Mouse (Mus musculus) intestine, embryonic 16.5 days (tissue): ENCODE results near the gene Orc4. TPM values are rescaled to one million over a fixed set of nuclear protein-coding genes. Genes with fewer than 3 reads are reported as not detected.

ENCODE experiments used
- ATAC-seq: fragments of 200-750 bp; cut with Nextera tagmentation; 2 replicates; pipeline ENCODE4 v1.8.0; 2017; ENCODE audit warnings: moderate TSS enrichment, moderate library complexity
- H3K27ac ChIP-seq: fragments of 300-500 bp; sonication (generic); 2 replicates; pipeline ENCODE4 v1.5.1; 2014; ENCODE audit warnings: mild to moderate bottlenecking, low read length
- H3K27me3 ChIP-seq: fragments of 300-500 bp; sonication (generic); replicated peaks from 2 replicates; pipeline ENCODE4 v1.6.1; 2014; ENCODE audit warnings: low read length, control low read depth, mixed read lengths; ENCODE audit not compliant: control insufficient read depth, insufficient read depth
- H3K36me3 ChIP-seq: fragments of 300-500 bp; sonication (generic); 2 replicates; pipeline ENCODE4 v1.6.1; 2014; ENCODE audit warnings: low read length, control low read depth; ENCODE audit not compliant: control insufficient read depth, insufficient read depth
- H3K4me1 ChIP-seq: fragments of 300-500 bp; sonication (generic); 2 replicates; pipeline ENCODE4 v1.6.1; 2014; ENCODE audit warnings: low read length, control low read depth, mixed read lengths; ENCODE audit not compliant: control insufficient read depth, insufficient read depth
- H3K4me2 ChIP-seq: fragments of 300-500 bp; sonication (generic); 2 replicates; pipeline ENCODE4 v1.6.1; 2014; ENCODE audit warnings: low read depth, low read length, control low read depth
- H3K4me3 ChIP-seq: fragments of 300-500 bp; sonication (generic); 2 replicates; pipeline ENCODE4 v1.5.1; 2014; ENCODE audit warnings: mild to moderate bottlenecking, low read length
- H3K9ac ChIP-seq: fragments of 300-500 bp; sonication (generic); 2 replicates; pipeline ENCODE4 v1.6.1; 2014; ENCODE audit warnings: low read depth, low read length
- H3K9me3 ChIP-seq: fragments of 300-500 bp; sonication (generic); 2 replicates; pipeline ENCODE4 v1.6.1; 2016; ENCODE audit warnings: low read length, control low read depth; ENCODE audit not compliant: control insufficient read depth
- WGBS: fragments of 180-500 bp; shearing (Covaris S2); extraction: QIAGEN DNeasy Blood & Tissue Kit; methylation state at CpG from one replicate; pipeline ENCODE4 v1.1.7; 2014; 5-methylcytosine and 5-hydroxymethylcytosine counted together
- polyA plus RNA-seq: library from polyadenylated mRNA; unstranded; fragments of >200 nt; fragmentation: Nextera tagmentation; extraction: Ambion mirVana; gene quantifications from 2 replicates; pipeline ENCODE4 v1.2.1, GENCODE M21; 2015

Gene Orc4
- polyA plus RNA-seq = 69.3 and 86.5 TPM in 2 replicates

DNA sequence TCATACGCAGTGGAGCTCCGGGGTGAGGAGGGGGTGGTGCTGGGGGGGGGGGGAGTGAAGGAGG, at the start of gene Orc4:
Orc4 (minus strand) TSS at position 26 of the 64 bp plus-strand sequence.
- Histone ChIP-seq H3K9me3 (no peaks in the 10 kb centered on the region), H3K4me1 (peaks cover 4% of the 10 kb centered on the region), H3K36me3 (no peaks in the 10 kb centered on the region), H3K27me3 (no peaks in the 10 kb centered on the region), H3K4me3 (peak within 1 kb of the TSS; percentile 97), H3K4me2 (peak within 1 kb of the TSS; percentile 65), H3K9ac (peak within 1 kb of the TSS; percentile 92), H3K27ac (peak within 1 kb of the TSS; percentile 95)
- no peak for ATAC-seq
- WGBS = 0% methylated on average over 2 of the region's 2 CpGs

DNA sequence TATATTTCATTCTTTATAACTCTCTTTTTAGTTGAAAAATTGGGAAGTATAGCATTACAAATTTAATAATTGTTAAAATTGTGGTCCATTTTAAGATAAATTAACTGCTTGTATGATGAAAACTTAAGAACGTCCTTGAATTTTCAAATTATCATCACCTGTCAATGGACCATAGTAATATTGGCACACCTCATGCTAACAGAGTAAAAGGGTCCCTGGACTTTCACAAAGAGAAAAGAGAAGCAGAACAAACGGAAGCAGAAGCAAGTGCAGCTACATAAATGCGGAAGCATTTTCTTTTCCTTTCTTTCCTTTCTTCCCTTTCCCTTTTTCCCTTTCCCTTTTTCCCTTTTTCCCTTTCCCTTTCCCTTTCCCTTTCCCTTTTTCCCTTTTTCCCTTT, 40.2 kb upstream of the Orc4 start:
- Histone ChIP-seq H3K4me1 (no peaks in the 10 kb centered on the region), H3K4me2 (no peak overlapping the region), H3K27ac (no peak overlapping the region), H3K36me3 (no peaks in the 10 kb centered on the region), H3K9ac (no peak overlapping the region), H3K9me3 (no peaks in the 10 kb centered on the region), H3K4me3 (no peak overlapping the region), H3K27me3 (no peaks in the 10 kb centered on the region)
- ATAC-seq = no peak
- 89% methylated on average over 3 of the region's 3 CpGs for WGBS

DNA sequence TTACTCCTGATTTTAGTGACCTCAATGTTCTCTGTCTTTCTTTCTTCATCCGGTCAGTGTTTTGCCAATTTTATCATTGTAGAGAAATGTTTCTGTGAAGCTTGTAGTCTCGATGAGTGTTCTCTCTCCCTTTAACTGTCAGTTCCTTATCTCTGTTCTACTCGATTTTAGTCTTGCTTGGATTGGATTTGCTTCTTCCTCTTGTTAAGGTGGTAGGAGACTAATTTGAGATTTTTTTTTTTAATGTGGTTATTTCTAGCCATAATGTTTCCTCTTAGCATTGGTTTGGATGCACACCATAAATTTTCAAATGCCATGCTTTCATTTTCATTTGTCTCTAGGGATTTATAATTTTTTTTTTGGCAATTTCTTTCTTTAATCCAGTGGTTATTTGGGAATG, 28.8 kb upstream of the Orc4 start:
- H3K27ac ChIP-seq = no peak overlapping the region
- H3K36me3 ChIP-seq = no peaks in the 10 kb centered on the region
- no peaks in the 10 kb centered on the region for H3K9me3 ChIP-seq
- ATAC-seq = no peak
- 76% methylated on average over 3 of the region's 3 CpGs for WGBS
- no peaks in the 10 kb centered on the region for H3K27me3 ChIP-seq
- H3K4me3 ChIP-seq = no peak overlapping the region
- H3K4me2 ChIP-seq = no peak overlapping the region
- H3K4me1 ChIP-seq = no peaks in the 10 kb centered on the region
- no peak overlapping the region for H3K9ac ChIP-seq

DNA sequence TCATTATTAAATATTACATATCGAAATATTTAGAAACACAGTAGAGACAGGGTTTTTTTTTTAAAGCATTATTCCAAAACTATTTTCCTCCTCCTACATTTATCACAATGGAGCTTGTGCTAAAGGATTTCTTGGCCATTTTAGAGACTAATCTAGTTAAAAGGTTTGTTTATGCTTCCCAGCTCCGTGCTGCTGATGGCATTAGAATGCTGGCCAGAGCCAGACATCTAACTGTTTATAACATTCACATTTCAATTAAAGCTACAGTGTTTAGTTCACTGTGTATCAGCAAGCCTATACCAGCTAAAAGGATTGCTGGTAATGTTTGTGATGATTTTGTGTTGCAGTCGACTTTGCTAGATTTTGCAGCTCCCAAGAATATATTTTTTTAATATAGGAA, 6.5 kb upstream of the Orc4 start:
- Histone ChIP-seq H3K27me3 (no peaks in the 10 kb centered on the region), H3K27ac (no peak overlapping the region), H3K4me2 (no peak overlapping the region), H3K9ac (no peak overlapping the region), H3K4me1 (no peaks in the 10 kb centered on the region), H3K4me3 (no peak overlapping the region), H3K36me3 (no peaks in the 10 kb centered on the region), H3K9me3 (no peaks in the 10 kb centered on the region)
- 51% methylated on average over 3 of the region's 3 CpGs for WGBS
- no peak for ATAC-seq

DNA sequence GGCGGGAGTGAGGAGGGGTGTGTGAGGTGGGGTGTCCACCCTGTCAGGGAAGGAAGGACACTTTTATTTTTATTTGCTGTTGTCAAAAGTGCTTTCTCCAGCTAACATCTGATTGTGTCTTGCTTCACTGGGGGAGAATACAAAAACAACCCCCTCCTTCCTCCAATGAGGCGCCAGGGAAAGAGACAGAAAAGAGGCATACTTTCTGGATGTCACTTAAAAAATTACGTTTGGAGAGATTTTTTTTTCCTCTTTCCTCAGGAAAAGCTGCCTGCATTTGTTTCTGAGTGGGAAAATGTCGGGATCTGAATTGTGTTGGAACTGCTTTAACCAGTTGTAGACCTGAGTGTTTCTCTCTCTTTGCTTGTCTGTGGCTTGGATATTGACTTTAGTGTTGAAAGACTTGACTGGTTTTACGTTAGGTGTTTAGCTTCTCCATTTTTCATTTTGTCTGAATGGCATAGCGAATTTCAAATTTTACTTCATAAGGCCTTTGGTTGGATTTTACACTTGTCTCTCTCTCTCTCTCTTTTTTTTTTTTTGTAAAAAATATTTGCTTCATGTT, 321 bp upstream of the Orc4 start:
- Histone ChIP-seq H3K4me3 (peak overlapping the region; percentile 97), H3K4me1 (peaks cover 4% of the 10 kb centered on the region), H3K4me2 (peak overlapping the region; percentile 65), H3K27ac (peak overlapping the region; percentile 95), H3K9me3 (no peaks in the 10 kb centered on the region), H3K9ac (peak overlapping the region; percentile 92), H3K27me3 (no peaks in the 10 kb centered on the region), H3K36me3 (no peaks in the 10 kb centered on the region)
- 7% methylated on average over 5 of the region's 6 CpGs for WGBS
- ATAC-seq = no peak

DNA sequence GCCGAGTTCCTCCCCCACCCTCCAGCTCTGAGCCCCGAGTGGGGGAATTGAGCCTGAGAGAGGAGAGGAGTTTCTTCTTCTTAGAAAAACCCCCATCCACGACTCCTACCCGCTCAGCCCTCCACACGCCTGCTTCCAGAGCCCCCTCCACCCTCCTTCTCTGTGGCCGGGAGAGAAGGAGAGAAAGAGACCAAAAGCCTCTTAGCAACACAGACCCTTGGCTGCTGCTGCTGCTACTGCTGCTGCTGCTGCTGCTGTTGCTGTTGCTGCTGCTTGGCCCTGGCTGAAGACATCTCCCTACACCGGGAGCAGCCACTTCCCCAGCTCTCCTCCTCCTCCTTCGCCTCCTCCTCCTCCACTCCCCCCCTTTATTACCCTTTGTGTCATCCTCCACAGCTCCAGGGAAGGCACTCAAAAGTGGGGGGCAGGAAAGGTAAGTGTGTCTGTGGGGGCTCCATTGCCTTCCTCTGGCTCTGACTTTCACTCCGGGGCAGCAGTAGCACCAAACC, 280 bp downstream of the Orc4 start:
- H3K4me1 ChIP-seq = peaks cover 4% of the 10 kb centered on the region
- peak overlapping the region; percentile 95 for H3K27ac ChIP-seq
- under 1% methylated on average over 8 of the region's 9 CpGs for WGBS
- H3K9ac ChIP-seq = peak overlapping the region; percentile 92
- no peaks in the 10 kb centered on the region for H3K9me3 ChIP-seq
- H3K4me3 ChIP-seq = peak overlapping the region; percentile 97
- no peaks in the 10 kb centered on the region for H3K27me3 ChIP-seq
- H3K4me2 ChIP-seq = peak overlapping the region; percentile 65
- peak; percentile 62 for ATAC-seq
- H3K36me3 ChIP-seq = no peaks in the 10 kb centered on the region

DNA sequence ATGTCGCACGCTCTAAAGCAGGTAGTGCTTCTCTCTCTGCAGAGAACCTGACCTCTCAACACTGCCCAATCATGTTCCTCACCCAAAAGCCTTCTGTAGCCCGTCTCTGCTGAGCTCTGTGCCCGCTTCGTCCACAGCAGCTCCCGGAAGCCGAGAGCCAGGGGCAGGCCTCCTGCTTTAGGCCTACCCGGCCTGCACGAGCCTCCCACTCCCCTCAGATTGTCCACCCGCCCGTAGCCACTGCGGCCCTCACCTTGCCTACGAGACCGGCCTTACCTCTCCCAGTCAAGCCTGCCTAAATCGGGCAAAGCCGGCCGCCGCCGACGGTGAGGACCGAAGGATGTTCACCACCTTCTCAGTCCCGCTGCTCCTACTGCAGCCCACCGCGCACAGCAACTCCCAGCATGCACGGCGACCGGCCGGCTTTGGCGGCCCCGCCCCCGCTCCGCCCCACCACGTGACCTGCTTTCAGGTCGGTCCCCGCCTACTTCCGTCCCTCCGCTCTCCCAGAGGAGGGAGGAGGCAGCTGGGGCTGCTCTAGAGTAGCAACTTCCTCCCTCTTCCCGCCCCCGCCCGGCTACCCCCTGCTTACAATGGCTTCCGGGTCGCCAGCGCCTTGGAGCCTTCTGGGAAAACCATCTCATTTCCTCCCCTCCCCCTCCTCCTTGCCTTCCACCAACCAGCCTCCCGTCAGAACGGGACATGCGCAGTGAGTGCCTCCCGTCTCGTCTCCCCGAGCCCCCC, 1.1 kb downstream of the Orc4 start, which contains the start of gene Mbd5:
Mbd5 (plus strand) TSS at position 668 of the 744 bp plus-strand sequence.
- no peaks in the 10 kb centered on the region for H3K36me3 ChIP-seq
- H3K9me3 ChIP-seq = no peaks in the 10 kb centered on the region
- peak; percentile 100 for ATAC-seq
- WGBS = under 1% methylated on average over 43 of the region's 49 CpGs
- H3K27me3 ChIP-seq = no peaks in the 10 kb centered on the region
- peak within 1 kb of the TSS; percentile 97 for H3K4me3 ChIP-seq
- H3K4me1 ChIP-seq = peaks cover 4% of the 10 kb centered on the region
- H3K9ac ChIP-seq = peak within 1 kb of the TSS; percentile 92
- H3K27ac ChIP-seq = peak within 1 kb of the TSS; percentile 95
- H3K4me2 ChIP-seq = peak within 1 kb of the TSS; percentile 68

DNA sequence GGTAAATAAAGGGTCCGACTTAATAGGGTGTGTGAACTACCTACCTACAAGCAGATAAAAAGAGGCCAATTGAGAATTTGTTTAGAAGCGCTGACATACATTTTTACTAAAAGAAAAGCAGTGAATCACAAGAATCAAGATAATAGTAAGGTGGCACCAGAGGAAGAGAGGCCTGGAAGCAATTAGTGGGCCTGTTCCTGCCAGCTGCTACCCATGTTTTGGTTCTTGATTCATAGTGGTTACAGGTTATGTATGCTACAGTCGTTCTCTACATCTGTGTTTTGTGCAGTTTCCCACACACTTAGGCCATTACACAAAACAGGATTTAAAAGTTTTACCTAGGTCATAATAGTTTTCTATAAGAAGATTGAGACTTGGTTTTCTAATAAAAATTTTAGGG, 2.3 kb downstream of the Orc4 start:
- peak overlapping the region; percentile 51 for H3K4me2 ChIP-seq
- no peaks in the 10 kb centered on the region for H3K27me3 ChIP-seq
- H3K9me3 ChIP-seq = no peaks in the 10 kb centered on the region
- H3K36me3 ChIP-seq = no peaks in the 10 kb centered on the region
- ATAC-seq = no peak
- WGBS = 57% methylated on average over 3 of the region's 3 CpGs
- H3K4me3 ChIP-seq = peak overlapping the region; percentile 26
- no peak overlapping the region for H3K27ac ChIP-seq
- no peak overlapping the region for H3K9ac ChIP-seq
- H3K4me1 ChIP-seq = peaks cover 4% of the 10 kb centered on the region

DNA sequence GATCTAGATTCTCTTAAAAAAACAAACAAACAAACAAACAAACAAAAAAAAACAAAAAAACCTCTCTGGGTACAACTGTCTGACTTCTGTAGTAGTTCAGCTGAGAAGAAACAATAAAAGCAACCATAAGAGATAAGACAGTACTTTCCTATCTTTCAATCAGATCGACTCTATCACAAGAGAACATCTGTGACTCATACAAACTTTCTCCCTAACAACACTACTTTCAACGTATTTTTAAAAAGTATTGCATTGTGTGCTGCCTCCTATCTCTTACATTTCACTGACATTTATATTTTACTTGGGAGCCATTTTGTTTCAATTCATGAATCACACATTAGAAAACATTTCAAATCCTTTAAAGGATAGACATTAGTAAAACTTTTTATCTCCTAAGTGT, 15.0 kb downstream of the Orc4 start:
- Histone ChIP-seq H3K36me3 (0 out of 2 replicates have a peak, but pooled peaks cover 2% of the 10 kb centered on the region), H3K27ac (no peak overlapping the region), H3K4me1 (no peaks in the 10 kb centered on the region), H3K27me3 (no peaks in the 10 kb centered on the region), H3K9me3 (no peaks in the 10 kb centered on the region), H3K9ac (no peak overlapping the region), H3K4me3 (no peak overlapping the region), H3K4me2 (no peak overlapping the region)
- no peak for ATAC-seq
- 88% methylated on average over 2 of the region's 2 CpGs for WGBS

DNA sequence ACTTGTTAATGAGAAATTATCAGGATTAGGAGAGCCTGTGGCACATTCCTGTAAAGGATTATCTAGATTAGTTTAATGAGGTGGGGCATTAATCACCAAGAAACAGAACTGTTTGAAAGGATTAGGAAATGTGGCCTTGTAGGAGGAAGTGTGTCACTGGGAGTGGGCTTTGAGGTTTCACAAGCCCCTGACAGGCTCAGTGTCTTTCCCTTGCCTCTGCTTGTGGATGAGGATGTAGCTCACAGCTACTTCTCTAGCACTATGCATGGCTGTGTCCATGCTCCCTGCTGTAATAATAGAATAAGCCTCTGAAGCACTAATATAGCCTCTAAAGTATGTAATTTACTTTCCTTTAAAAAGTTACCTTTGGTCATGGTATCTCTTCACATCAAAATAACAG, 34.2 kb downstream of the Orc4 start:
- no peak for ATAC-seq
- H3K4me2 ChIP-seq = no peak overlapping the region
- H3K9ac ChIP-seq = no peak overlapping the region
- H3K27ac ChIP-seq = no peak overlapping the region
- no peaks in the 10 kb centered on the region for H3K27me3 ChIP-seq
- no peaks in the 10 kb centered on the region for H3K4me1 ChIP-seq
- H3K9me3 ChIP-seq = no peaks in the 10 kb centered on the region
- H3K4me3 ChIP-seq = no peak overlapping the region
- H3K36me3 ChIP-seq = no peaks in the 10 kb centered on the region
